Mouse (Mus musculus): ENCODE results near the gene Tada2b.

The Tada2b gene

GRCm38 (mm10) chr5:36481114-36481513 lies 3.0 kb downstream of the Tada2b start:
- DNase-seq (ENCODE audit: extremely low read depth, low read depth): no peak

GRCm38 (mm10) chr5:36480398-36480797 lies 3.7 kb downstream of the Tada2b start:
- no peak for DNase-seq (ENCODE audit: extremely low read depth, low read depth)

- no peak for DNase-seq (ENCODE audit: extremely low read depth, low read depth)
Measured at GRCm38 (mm10) chr5:36479735-36480134, 4.3 kb downstream of the Tada2b start.

- DNase-seq (ENCODE audit: extremely low read depth, low read depth): no peak
Measured at GRCm38 (mm10) chr5:36478540-36479420, 5.3 kb downstream of the Tada2b start.

GRCm38 (mm10) chr5:36477486-36477885 lies 6.6 kb downstream of the Tada2b start:
- DNase-seq (ENCODE audit: extremely low read depth, low read depth): no peak

GRCm38 (mm10) chr5:36474283-36474682 lies 9.8 kb downstream of the Tada2b start:
- peak; percentile 60 for DNase-seq (ENCODE audit: extremely low read depth, low read depth)

GRCm38 (mm10) chr5:36472876-36473655 lies 11.0 kb downstream of the Tada2b start:
- DNase-seq (ENCODE audit: extremely low read depth, low read depth): no peak

GRCm38 (mm10) chr5:36471206-36471605 lies 12.9 kb downstream of the Tada2b start:
- no peak for DNase-seq (ENCODE audit: extremely low read depth, low read depth)

GRCm38 (mm10) chr5:36465889-36466288 lies 18.2 kb downstream of the Tada2b start:
- no peak for DNase-seq (ENCODE audit: extremely low read depth, low read depth)

- peak; percentile 100 for DNase-seq (ENCODE audit: extremely low read depth, low read depth)
Measured at GRCm38 (mm10) chr5:36464709-36465661, 19.1 kb downstream of the Tada2b start, which contains the start of gene Grpel1. Gene Grpel1, plus strand, starts transcription at chr5:36464998.

GRCm38 (mm10) chr5:36463391-36463790 lies 20.7 kb downstream of the Tada2b start:
- no peak for DNase-seq (ENCODE audit: extremely low read depth, low read depth)

GRCm38 (mm10) chr5:36462810-36463209 lies 21.3 kb downstream of the Tada2b start:
- DNase-seq (ENCODE audit: extremely low read depth, low read depth): peak; percentile 52

- no peak for DNase-seq (ENCODE audit: extremely low read depth, low read depth)
Measured at GRCm38 (mm10) chr5:36461231-36461630, 22.9 kb downstream of the Tada2b start.

- no peak for DNase-seq (ENCODE audit: extremely low read depth, low read depth)
Measured at GRCm38 (mm10) chr5:36460712-36461111, 23.4 kb downstream of the Tada2b start.

- DNase-seq (ENCODE audit: extremely low read depth, low read depth): peak; percentile 55
Measured at GRCm38 (mm10) chr5:36458926-36459325, 25.2 kb downstream of the Tada2b start.

GRCm38 (mm10) chr5:36457706-36458105 lies 26.4 kb downstream of the Tada2b start:
- no peak for DNase-seq (ENCODE audit: extremely low read depth, low read depth)

GRCm38 (mm10) chr5:36452821-36453220 lies 31.3 kb downstream of the Tada2b start:
- DNase-seq (ENCODE audit: extremely low read depth, low read depth): no peak

- no peak for DNase-seq (ENCODE audit: extremely low read depth, low read depth)
Measured at GRCm38 (mm10) chr5:36451872-36452389, 32.2 kb downstream of the Tada2b start.

- DNase-seq (ENCODE audit: extremely low read depth, low read depth): no peak
Measured at GRCm38 (mm10) chr5:36451119-36451518, 33.0 kb downstream of the Tada2b start.

GRCm38 (mm10) chr5:36449710-36450358 lies 34.3 kb downstream of the Tada2b start:
- no peak for DNase-seq (ENCODE audit: extremely low read depth, low read depth)
